Mouse (Mus musculus): Measurements from ENCODE around the gene Ranbp9. TPM values are rescaled to one million over a fixed set of nuclear protein-coding genes. Genes with fewer than 3 reads are reported as not detected.

Gene Ranbp9
- polyA plus RNA-seq (2015; fragmentation: Nextera tagmentation; extraction: Ambion mirVana): 7.9 and 8.0 TPM in 2 replicates

- WGBS: under 1% methylated on average over 111 of the region's 132 CpGs
- ATAC-seq: peak; percentile 94
- Histone ChIP-seq H3K9ac (peak within 1 kb of the TSS; percentile 97), H3K9me3 (no peaks in the 10 kb centered on the region), H3K4me2 (replicated peaks) (peak within 1 kb of the TSS; percentile 71), H3K27me3 (replicated peaks) (no peaks in the 10 kb centered on the region), H3K27ac (peak within 1 kb of the TSS; percentile 100), H3K36me3 (no peaks in the 10 kb centered on the region), H3K4me3 (replicated peaks) (peak within 1 kb of the TSS; percentile 95), H3K4me1 (replicated peaks) (peaks cover 14% of the 10 kb centered on the region)
Measured at GRCm38 (mm10) chr13:43480957-43481858, at the start of gene Ranbp9. Gene Ranbp9, minus strand, starts transcription at chr13:43481282.

- Histone ChIP-seq H3K27ac (no peak overlapping the region), H3K4me2 (replicated peaks) (no peak overlapping the region), H3K9me3 (no peaks in the 10 kb centered on the region), H3K9ac (no peak overlapping the region), H3K27me3 (replicated peaks) (no peaks in the 10 kb centered on the region), H3K36me3 (no peaks in the 10 kb centered on the region), H3K4me1 (replicated peaks) (peaks cover 18% of the 10 kb centered on the region), H3K4me3 (replicated peaks) (no peak overlapping the region)
- WGBS: 60% methylated on average over 14 of the region's 14 CpGs
- no peak for ATAC-seq
Measured at GRCm38 (mm10) chr13:43530129-43530831, 49.2 kb upstream of the Ranbp9 start.

- Histone ChIP-seq H3K4me3 (replicated peaks) (no peak overlapping the region), H3K9me3 (no peaks in the 10 kb centered on the region), H3K36me3 (no peaks in the 10 kb centered on the region), H3K27ac (no peak overlapping the region), H3K4me1 (replicated peaks) (peaks cover 16% of the 10 kb centered on the region), H3K9ac (no peak overlapping the region), H3K27me3 (replicated peaks) (no peaks in the 10 kb centered on the region), H3K4me2 (replicated peaks) (no peak overlapping the region)
- 68% methylated on average over 5 of the region's 5 CpGs for WGBS
- ATAC-seq: no peak
Measured at GRCm38 (mm10) chr13:43526289-43526688, 45.2 kb upstream of the Ranbp9 start.

GRCm38 (mm10) chr13:43525363-43526134, 44.5 kb upstream of the Ranbp9 start:
- no peak overlapping the region for H3K9ac ChIP-seq
- H3K36me3 ChIP-seq: no peaks in the 10 kb centered on the region
- H3K4me1 ChIP-seq (replicated peaks): peaks cover 9% of the 10 kb centered on the region; the same call in 1 of the 2 replicates
- H3K4me3 ChIP-seq (replicated peaks): no peak overlapping the region
- ATAC-seq: peak; percentile 65
- WGBS: 41% methylated on average over 16 of the region's 16 CpGs
- peak overlapping the region; percentile 16; the same call in 1 of the 2 replicates for H3K4me2 ChIP-seq (replicated peaks)
- no peaks in the 10 kb centered on the region for H3K27me3 ChIP-seq (replicated peaks)
- H3K9me3 ChIP-seq: no peaks in the 10 kb centered on the region
- peak overlapping the region; percentile 70 for H3K27ac ChIP-seq

- 41% methylated on average over 16 of the region's 16 CpGs for WGBS
- Histone ChIP-seq H3K27ac (peak overlapping the region; percentile 70), H3K9me3 (no peaks in the 10 kb centered on the region), H3K9ac (no peak overlapping the region), H3K36me3 (no peaks in the 10 kb centered on the region), H3K27me3 (replicated peaks) (no peaks in the 10 kb centered on the region), H3K4me1 (replicated peaks) (peaks cover 6% of the 10 kb centered on the region; the same call in 1 of the 2 replicates), H3K4me3 (replicated peaks) (no peak overlapping the region), H3K4me2 (replicated peaks) (peak overlapping the region; percentile 16; the same call in 1 of the 2 replicates)
- ATAC-seq: peak; percentile 89
Measured at GRCm38 (mm10) chr13:43524491-43525362, 43.6 kb upstream of the Ranbp9 start.

GRCm38 (mm10) chr13:43523906-43524480, 42.9 kb upstream of the Ranbp9 start:
- 58% methylated on average over 7 of the region's 7 CpGs for WGBS
- Histone ChIP-seq H3K27ac (no peak overlapping the region), H3K4me2 (replicated peaks) (no peak overlapping the region), H3K27me3 (replicated peaks) (no peaks in the 10 kb centered on the region), H3K9me3 (no peaks in the 10 kb centered on the region), H3K4me1 (replicated peaks) (peaks cover 6% of the 10 kb centered on the region; the same call in 1 of the 2 replicates), H3K4me3 (replicated peaks) (no peak overlapping the region), H3K9ac (no peak overlapping the region), H3K36me3 (no peaks in the 10 kb centered on the region)
- no peak for ATAC-seq

- no peak overlapping the region for H3K4me3 ChIP-seq (replicated peaks)
- no peaks in the 10 kb centered on the region for H3K27me3 ChIP-seq (replicated peaks)
- 86% methylated on average over 5 of the region's 5 CpGs for WGBS
- H3K4me2 ChIP-seq (replicated peaks): no peak overlapping the region
- no peaks in the 10 kb centered on the region for H3K9me3 ChIP-seq
- H3K27ac ChIP-seq: no peak overlapping the region
- no peak for ATAC-seq
- H3K36me3 ChIP-seq: no peaks in the 10 kb centered on the region
- H3K9ac ChIP-seq: no peak overlapping the region
- peaks cover 6% of the 10 kb centered on the region; the same call in 1 of the 2 replicates for H3K4me1 ChIP-seq (replicated peaks)
Measured at GRCm38 (mm10) chr13:43521940-43522339, 40.9 kb upstream of the Ranbp9 start.

GRCm38 (mm10) chr13:43519251-43519650, 38.2 kb upstream of the Ranbp9 start:
- WGBS: 77% methylated on average over 6 of the region's 6 CpGs
- H3K4me3 ChIP-seq (replicated peaks): no peak overlapping the region
- H3K4me1 ChIP-seq (replicated peaks): 0 out of 2 replicates have a peak, but pooled peaks cover 3% of the 10 kb centered on the region
- H3K9me3 ChIP-seq: no peaks in the 10 kb centered on the region
- no peak for ATAC-seq
- no peaks in the 10 kb centered on the region for H3K27me3 ChIP-seq (replicated peaks)
- no peak overlapping the region for H3K9ac ChIP-seq
- H3K27ac ChIP-seq: no peak overlapping the region
- H3K4me2 ChIP-seq (replicated peaks): no peak overlapping the region
- H3K36me3 ChIP-seq: no peaks in the 10 kb centered on the region

- no peak overlapping the region for H3K4me3 ChIP-seq (replicated peaks)
- no peaks in the 10 kb centered on the region for H3K36me3 ChIP-seq
- 69% methylated on average over 8 of the region's 8 CpGs for WGBS
- no peaks in the 10 kb centered on the region for H3K9me3 ChIP-seq
- no peak overlapping the region for H3K9ac ChIP-seq
- no peak overlapping the region for H3K4me2 ChIP-seq (replicated peaks)
- no peaks in the 10 kb centered on the region for H3K4me1 ChIP-seq (replicated peaks)
- no peak for ATAC-seq
- H3K27me3 ChIP-seq (replicated peaks): no peaks in the 10 kb centered on the region
- no peak overlapping the region for H3K27ac ChIP-seq
Measured at GRCm38 (mm10) chr13:43517371-43517770, 36.3 kb upstream of the Ranbp9 start.

GRCm38 (mm10) chr13:43516931-43517330, 35.8 kb upstream of the Ranbp9 start:
- H3K27ac ChIP-seq: no peak overlapping the region
- ATAC-seq: no peak
- H3K9me3 ChIP-seq: no peaks in the 10 kb centered on the region
- H3K4me2 ChIP-seq (replicated peaks): no peak overlapping the region
- 59% methylated on average over 6 of the region's 6 CpGs for WGBS
- H3K27me3 ChIP-seq (replicated peaks): no peaks in the 10 kb centered on the region
- H3K9ac ChIP-seq: no peak overlapping the region
- H3K4me3 ChIP-seq (replicated peaks): no peak overlapping the region
- no peaks in the 10 kb centered on the region for H3K36me3 ChIP-seq
- H3K4me1 ChIP-seq (replicated peaks): no peaks in the 10 kb centered on the region

GRCm38 (mm10) chr13:43516119-43516518, 35.0 kb upstream of the Ranbp9 start:
- H3K36me3 ChIP-seq: no peaks in the 10 kb centered on the region
- no peak overlapping the region for H3K4me3 ChIP-seq (replicated peaks)
- no peak overlapping the region for H3K9ac ChIP-seq
- no peak overlapping the region for H3K4me2 ChIP-seq (replicated peaks)
- WGBS: 93% methylated on average over 5 of the region's 5 CpGs
- no peaks in the 10 kb centered on the region for H3K4me1 ChIP-seq (replicated peaks)
- ATAC-seq: no peak
- H3K9me3 ChIP-seq: no peaks in the 10 kb centered on the region
- no peaks in the 10 kb centered on the region for H3K27me3 ChIP-seq (replicated peaks)
- H3K27ac ChIP-seq: no peak overlapping the region

All from intestine, embryonic 15.5 days (tissue).